Mouse (Mus musculus) spleen, adult 2 months (tissue): ENCODE data around the gene Oas3. TPM values are rescaled to one million over a fixed set of nuclear protein-coding genes. Genes with fewer than 3 reads are reported as not detected.

Source experiments
- DNase-seq, 2 experiments: peaks; one replicate each; pipeline versions ENCODE4 v3.0.0 to v3.0.0-alpha.2; 2012 to 2021; ENCODE audit warnings: low spot score in 2 of 2, low read depth in 1 of 2
- H3K27ac ChIP-seq: fragments of 200-500 bp; 2 replicates; pipeline ENCODE4 v1.5.1; 2012; ENCODE audit warnings: low read length, inconsistent platforms; ENCODE audit not compliant: insufficient read depth
- H3K27me3 ChIP-seq: fragments of 200-500 bp; 2 replicates; pipeline ENCODE4 v1.6.1; 2012; ENCODE audit warnings: mild to moderate bottlenecking, moderate library complexity, low read length, inconsistent platforms; ENCODE audit not compliant: control insufficient read depth, insufficient read depth
- H3K36me3 ChIP-seq: fragments of 200-500 bp; 2 replicates; pipeline ENCODE4 v1.6.1; 2012; ENCODE audit warnings: mild to moderate bottlenecking, low read length, inconsistent platforms; ENCODE audit not compliant: control insufficient read depth, insufficient read depth
- H3K4me1 ChIP-seq: fragments of 200-500 bp; 2 replicates; pipeline ENCODE4 v1.6.1; 2011; ENCODE audit warnings: inconsistent platforms; ENCODE audit not compliant: control insufficient read depth, insufficient read depth, insufficient read length
- H3K4me3 ChIP-seq: fragments of 200-500 bp; 2 replicates; pipeline ENCODE4 v1.5.1; 2011; ENCODE audit warnings: mild to moderate bottlenecking, inconsistent platforms; ENCODE audit not compliant: insufficient read depth, insufficient read length; ENCODE audit errors: extremely low read depth
- CTCF ChIP-seq: fragments of 200-500 bp; IDR thresholded peaks from 2 replicates; pipeline ENCODE4 v1.5.1; 2011; ENCODE audit warnings: mild to moderate bottlenecking, inconsistent platforms; ENCODE audit not compliant: insufficient read depth, insufficient read length, insufficient replicate concordance; ENCODE audit errors: extremely low read depth
- POLR2A ChIP-seq: fragments of 200-500 bp; IDR thresholded peaks from 2 replicates; pipeline ENCODE4 v1.6.1; 2011; ENCODE audit warnings: low read depth, low read length, inconsistent platforms
- WGBS: fragments of 180-500 bp; shearing (Covaris S2); methylation state at CpG from one replicate; pipeline ENCODE4 v1.1.7; 2018; 5-methylcytosine and 5-hydroxymethylcytosine counted together
- polyA plus RNA-seq: library from polyadenylated mRNA; depleted of rRNA; stranded (reverse); fragments of >200 nt; gene quantifications from 2 replicates; pipeline ENCODE4 v1.2.3, GENCODE M21; 2012; rRNA removed

The Oas3 gene
- polyA plus RNA-seq, 1 experiment = 16.3 TPM

DNA sequence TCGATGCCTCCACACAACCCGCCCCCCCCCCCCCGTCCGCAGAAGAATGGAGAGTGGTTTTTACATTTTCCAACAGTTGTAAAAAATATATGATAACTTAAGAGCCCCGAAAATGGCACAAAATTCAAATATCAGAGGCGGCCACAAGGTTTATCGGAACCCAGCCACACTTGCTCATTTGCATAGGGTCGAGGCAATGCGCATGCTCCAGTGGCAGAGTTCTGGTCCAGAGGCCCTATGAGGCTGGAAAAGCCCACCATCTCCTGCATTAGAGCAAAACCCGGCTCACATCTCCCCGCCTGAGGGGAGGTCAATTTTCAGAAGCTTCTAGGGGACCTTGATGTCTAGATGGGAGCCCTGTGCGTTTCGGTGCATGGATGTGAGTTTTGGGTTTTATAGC, 70.5 kb downstream of the Oas3 start:
- 40% methylated on average over 13 of the region's 13 CpGs for WGBS
- peak; percentile 40 to 58 for DNase-seq
- Histone ChIP-seq H3K4me3 (no peak overlapping the region), H3K36me3 (peaks cover 3% of the 10 kb centered on the region; the same call in 1 of the 2 replicates), H3K27me3 (no peaks in the 10 kb centered on the region), H3K4me1 (peaks cover 53% of the 10 kb centered on the region), H3K27ac (peak overlapping the region; percentile 54)
- TF ChIP-seq POLR2A = no peak; the same call in 1 of the 2 replicates
- TF ChIP-seq CTCF = no peak

DNA sequence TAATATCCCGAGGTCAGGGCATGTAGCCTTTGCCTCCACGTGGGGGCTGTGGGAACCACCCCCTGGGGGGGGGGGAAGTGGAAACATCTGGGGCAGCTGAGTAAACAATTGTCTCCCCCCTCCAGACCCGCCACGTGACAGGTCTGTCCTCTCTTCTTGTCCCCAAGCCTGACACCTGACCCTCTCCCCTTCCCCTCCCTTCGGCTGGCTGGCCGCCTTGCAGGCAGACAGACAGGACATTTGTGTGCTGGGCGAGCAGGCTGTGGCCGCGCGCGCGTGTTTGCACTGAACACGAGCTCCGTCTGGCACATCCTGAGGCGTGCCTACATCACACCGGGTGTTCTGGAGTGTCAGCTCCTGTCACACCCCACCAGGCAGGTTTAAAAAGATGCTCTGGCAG, 70.9 kb downstream of the Oas3 start:
- 13% methylated on average over 16 of the region's 16 CpGs for whole genome bisulfite sequencing
- TF ChIP-seq POLR2A = no peak
- TF ChIP-seq CTCF = no peak
- Histone ChIP-seq H3K27ac (peak overlapping the region; percentile 77), H3K36me3 (peaks cover 3% of the 10 kb centered on the region; the same call in 1 of the 2 replicates), H3K4me3 (peak overlapping the region; percentile 33; the same call in 1 of the 2 replicates), H3K27me3 (no peaks in the 10 kb centered on the region), H3K4me1 (peaks cover 50% of the 10 kb centered on the region)
- no peak for DNase-seq

DNA sequence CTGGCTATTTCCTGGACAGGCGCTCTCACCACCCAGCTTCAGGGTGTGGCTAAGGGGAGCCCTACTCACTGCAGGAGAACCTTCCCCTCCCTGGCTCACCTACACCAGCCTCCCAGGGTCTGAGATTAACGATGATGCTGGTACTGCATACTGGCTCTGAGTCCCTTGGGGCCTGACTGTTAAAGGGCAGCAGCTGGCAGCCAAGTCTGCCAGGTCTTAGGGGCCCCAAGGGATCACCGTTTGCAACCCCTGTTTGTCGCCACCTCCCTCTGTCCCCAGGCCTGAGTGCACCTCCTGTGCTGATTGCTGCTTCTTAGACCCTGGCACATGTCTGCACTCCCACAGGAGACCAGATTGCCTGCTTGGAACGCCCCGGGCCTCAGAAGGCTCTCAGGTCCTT, 73.0 kb downstream of the Oas3 start:
- Histone ChIP-seq H3K4me3 (no peak overlapping the region), H3K4me1 (peaks cover 42% of the 10 kb centered on the region), H3K27me3 (no peaks in the 10 kb centered on the region), H3K36me3 (peaks cover 7% of the 10 kb centered on the region; the same call in 1 of the 2 replicates), H3K27ac (no peak overlapping the region)
- DNase-seq = peak in 1 of 2 experiments; percentile 59
- 28% methylated on average over 6 of the region's 6 CpGs for WGBS
- TF ChIP-seq POLR2A = no peak
- no peak for TF ChIP-seq CTCF

DNA sequence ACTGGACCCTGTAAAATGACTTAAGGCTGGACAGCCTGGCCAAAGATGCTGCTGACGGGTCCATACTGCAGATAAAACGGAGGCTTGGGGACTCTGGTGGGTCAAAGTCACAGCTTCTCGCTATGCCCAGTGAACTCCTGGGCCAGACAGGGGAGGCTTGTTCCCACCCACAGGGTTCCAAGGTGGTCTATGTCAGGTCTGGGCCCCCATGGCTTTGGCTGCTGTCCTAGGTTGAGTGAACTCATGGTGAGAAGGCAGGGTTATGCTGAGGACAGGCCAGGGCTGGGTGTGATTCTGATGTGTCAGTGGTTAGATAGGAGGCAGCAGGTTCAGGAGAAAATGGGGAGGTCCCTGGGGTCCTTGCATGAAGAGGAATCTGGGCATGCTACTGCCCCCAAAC, 73.8 kb downstream of the Oas3 start:
- H3K4me3 ChIP-seq = no peak overlapping the region
- H3K27me3 ChIP-seq = no peaks in the 10 kb centered on the region
- H3K27ac ChIP-seq = no peak overlapping the region
- TF ChIP-seq CTCF (no peak), POLR2A (no peak)
- no peak for DNase-seq
- WGBS = 79% methylated on average over 3 of the region's 3 CpGs
- peaks cover 42% of the 10 kb centered on the region for H3K4me1 ChIP-seq
- peaks cover 7% of the 10 kb centered on the region; the same call in 1 of the 2 replicates for H3K36me3 ChIP-seq

Other genes with a start within 250 kb of the Oas3 start
- 54.5 and 58.8 TPM in 2 replicates for gene Tpcn1, start 189.0 kb downstream of the Oas3 start, polyA plus RNA-seq
- gene Iqcd, start 188.6 kb downstream of the Oas3 start, polyA plus RNA-seq = 0.38 and 0.40 TPM in 2 replicates
- 8.0 and 8.8 TPM in 2 replicates for gene Rita1, start 165.1 kb downstream of the Oas3 start, polyA plus RNA-seq
- 80.8 and 131 TPM in 2 replicates for gene Ddx54, start 164.9 kb downstream of the Oas3 start, polyA plus RNA-seq
- not detected in 2 replicates for gene Cfap73, start 143.4 kb downstream of the Oas3 start, polyA plus RNA-seq
- 14.9 and 18.9 TPM in 2 replicates for gene Rasal1, start 128.8 kb downstream of the Oas3 start, polyA plus RNA-seq
- 264 and 351 TPM in 2 replicates for gene Dtx1, start 65.7 kb downstream of the Oas3 start, polyA plus RNA-seq
- 7.2 and 9.0 TPM in 2 replicates for gene Oas2, start 27.8 kb downstream of the Oas3 start, polyA plus RNA-seq
- gene Oas1e, start 17.9 kb upstream of the Oas3 start, polyA plus RNA-seq = 0.08 and 0.20 TPM in 2 replicates
- gene Oas1c, start 34.9 kb upstream of the Oas3 start, polyA plus RNA-seq = 5.4 and 6.2 TPM in 2 replicates
- not detected in 2 replicates for gene Oas1f, start 69.7 kb upstream of the Oas3 start, polyA plus RNA-seq
- not detected in 2 replicates for gene Oas1h, start 83.8 kb upstream of the Oas3 start, polyA plus RNA-seq
- gene Oas1g, start 110.0 kb upstream of the Oas3 start, polyA plus RNA-seq = 1.4 and 1.7 TPM in 2 replicates
- gene Oas1a, start 129.9 kb upstream of the Oas3 start, polyA plus RNA-seq = 8.5 and 9.2 TPM in 2 replicates
- not detected in 2 replicates for gene Oas1d, start 136.9 kb upstream of the Oas3 start, polyA plus RNA-seq
- 0.02 TPM in 1 of 2 replicates, not detected in the other for gene Rph3a, start 232.4 kb upstream of the Oas3 start, polyA plus RNA-seq